Mouse (Mus musculus) lung, adult 2 months (tissue): ENCODE results near the gene Apobec2.

Experiments
- CTCF ChIP-seq: fragments of 200-500 bp; IDR thresholded peaks from 2 replicates; pipeline ENCODE4 v1.5.1; 2011; ENCODE audit warnings: mild to moderate bottlenecking, low read length, control low read depth; ENCODE audit not compliant: insufficient read depth
- POLR2A ChIP-seq: fragments of 200-500 bp; IDR thresholded peaks from 2 replicates; pipeline ENCODE4 v1.6.1; 2011; ENCODE audit warnings: low read depth, mild to moderate bottlenecking, control low read depth, low read length, borderline replicate concordance; ENCODE audit errors: extremely low read depth

- no peak for TF ChIP-seq CTCF
- TF ChIP-seq POLR2A: no peak
Measured at GRCm38 (mm10) chr17:48424237-48424636, 8.5 kb downstream of the Apobec2 start.
